Mouse (Mus musculus): ENCODE measurements at regions not wholly inside any gene's neighbourhood (a gene's known extent, or its start where the extent isn't known, plus 50 kb on each side); places are given as distances from the start of the nearest gene placed in this dataset.

GRCm38 (mm10) chr3:115622920-115623319, 92.0 kb downstream of the S1pr1 start:
- no peaks in the 10 kb centered on the region for H3K36me3 ChIP-seq (ENCODE audit: insufficient read depth, low read length)
- no peak overlapping the region for H3K9ac ChIP-seq (replicated peaks; ENCODE audit: low read length)
- TF ChIP-seq CTCF (IDR thresholded peaks at IDR 0.05; ENCODE audit: low read depth), result no peak
- WGBS, result 92% methylated on average over 3 of the region's 3 CpGs
- no peak overlapping the region for H3K4me3 ChIP-seq (ENCODE audit: low read length)
- no peaks in the 10 kb centered on the region for H3K9me3 ChIP-seq (ENCODE audit: low read length)
- no peak overlapping the region for H3K4me2 ChIP-seq (ENCODE audit: low read depth, low read length)
- DNase-seq (ENCODE audit: low spot score) (no peak), ATAC-seq (no peak)
- no peaks in the 10 kb centered on the region for H3K27me3 ChIP-seq (ENCODE audit: insufficient read depth, low read length)
- H3K27ac ChIP-seq, result no peak overlapping the region
- no peaks in the 10 kb centered on the region for H3K4me1 ChIP-seq (ENCODE audit: insufficient read depth, low read length)

GRCm38 (mm10) chr3:115622300-115622699, 92.6 kb downstream of the S1pr1 start:
- WGBS, result 91% methylated on average over 2 of the region's 2 CpGs

GRCm38 (mm10) chr3:115619970-115620369, 94.9 kb downstream of the S1pr1 start:
- H3K9me3 ChIP-seq (ENCODE audit: low read length), result no peaks in the 10 kb centered on the region
- ATAC-seq, result no peak
- no peak for TF ChIP-seq CTCF (IDR thresholded peaks at IDR 0.05; ENCODE audit: low read depth)
- no peaks in the 10 kb centered on the region for H3K36me3 ChIP-seq (ENCODE audit: insufficient read depth, low read length)
- no peaks in the 10 kb centered on the region for H3K4me1 ChIP-seq (ENCODE audit: insufficient read depth, low read length)
- no peaks in the 10 kb centered on the region for H3K27me3 ChIP-seq (ENCODE audit: insufficient read depth, low read length)
- no peak overlapping the region for H3K4me2 ChIP-seq (ENCODE audit: low read depth, low read length)
- WGBS, result 70% methylated on average over 3 of the region's 3 CpGs
- H3K4me3 ChIP-seq (ENCODE audit: low read length), result no peak overlapping the region
- no peak for DNase-seq (ENCODE audit: low spot score)
- no peak overlapping the region for H3K9ac ChIP-seq (replicated peaks; ENCODE audit: low read length)
- H3K27ac ChIP-seq, result no peak overlapping the region

More at GRCm38 (mm10) chr3:115622300-115622699, 92.6 kb downstream of the S1pr1 start:
- ATAC-seq, result no peak
- no peak overlapping the region for H3K4me2 ChIP-seq (ENCODE audit: low read depth, low read length)
- H3K27me3 ChIP-seq (ENCODE audit: insufficient read depth, low read length), result no peaks in the 10 kb centered on the region
- TF ChIP-seq CTCF (IDR thresholded peaks at IDR 0.05; ENCODE audit: low read depth), result no peak
- DNase-seq (ENCODE audit: low spot score), result no peak
- no peaks in the 10 kb centered on the region for H3K36me3 ChIP-seq (ENCODE audit: insufficient read depth, low read length)
- no peaks in the 10 kb centered on the region for H3K9me3 ChIP-seq (ENCODE audit: low read length)
- H3K4me3 ChIP-seq (ENCODE audit: low read length), result no peak overlapping the region
- no peak overlapping the region for H3K27ac ChIP-seq
- H3K4me1 ChIP-seq (ENCODE audit: insufficient read depth, low read length), result no peaks in the 10 kb centered on the region
- H3K9ac ChIP-seq (replicated peaks; ENCODE audit: low read length), result no peak overlapping the region

GRCm38 (mm10) chr3:115615994-115616598, 98.8 kb downstream of the S1pr1 start:
- H3K9ac ChIP-seq (replicated peaks; ENCODE audit: low read length), result no peak overlapping the region
- H3K4me2 ChIP-seq (ENCODE audit: low read depth, low read length), result no peak overlapping the region
- no peaks in the 10 kb centered on the region for H3K9me3 ChIP-seq (ENCODE audit: low read length)
- no peaks in the 10 kb centered on the region for H3K36me3 ChIP-seq (ENCODE audit: insufficient read depth, low read length)
- H3K27me3 ChIP-seq (ENCODE audit: insufficient read depth, low read length), result no peaks in the 10 kb centered on the region
- H3K4me1 ChIP-seq (ENCODE audit: insufficient read depth, low read length), result no peaks in the 10 kb centered on the region
- ATAC-seq (peak; percentile 62), DNase-seq (ENCODE audit: low spot score) (peak; percentile 60)
- H3K27ac ChIP-seq, result no peak overlapping the region
- peak; percentile 61 for TF ChIP-seq CTCF (IDR thresholded peaks at IDR 0.05; ENCODE audit: low read depth)
- 35% methylated on average over 7 of the region's 7 CpGs for WGBS
- no peak overlapping the region for H3K4me3 ChIP-seq (ENCODE audit: low read length)

GRCm38 (mm10) chr3:115612859-115613258, 102.0 kb downstream of the S1pr1 start:
- WGBS, result 48% methylated on average over 6 of the region's 6 CpGs
- ATAC-seq (no peak), DNase-seq (ENCODE audit: low spot score) (no peak)
- Histone ChIP-seq H3K9ac (replicated peaks; ENCODE audit: low read length) (no peak overlapping the region), H3K4me1 (ENCODE audit: insufficient read depth, low read length) (no peaks in the 10 kb centered on the region), H3K4me2 (ENCODE audit: low read depth, low read length) (no peak overlapping the region), H3K27ac (no peak overlapping the region), H3K4me3 (ENCODE audit: low read length) (no peak overlapping the region), H3K27me3 (ENCODE audit: insufficient read depth, low read length) (no peaks in the 10 kb centered on the region), H3K36me3 (ENCODE audit: insufficient read depth, low read length) (no peaks in the 10 kb centered on the region), H3K9me3 (ENCODE audit: low read length) (no peaks in the 10 kb centered on the region)
- no peak for TF ChIP-seq CTCF (IDR thresholded peaks at IDR 0.05; ENCODE audit: low read depth)

- Histone ChIP-seq H3K4me1 (ENCODE audit: insufficient read depth, low read length) (no peaks in the 10 kb centered on the region), H3K36me3 (ENCODE audit: insufficient read depth, low read length) (no peaks in the 10 kb centered on the region), H3K27ac (no peak overlapping the region), H3K27me3 (ENCODE audit: insufficient read depth, low read length) (no peaks in the 10 kb centered on the region), H3K9ac (replicated peaks; ENCODE audit: low read length) (no peak overlapping the region), H3K9me3 (ENCODE audit: low read length) (no peaks in the 10 kb centered on the region), H3K4me2 (ENCODE audit: low read depth, low read length) (no peak overlapping the region), H3K4me3 (ENCODE audit: low read length) (no peak overlapping the region)
- no peak for DNase-seq (ENCODE audit: low spot score)
- TF ChIP-seq CTCF (IDR thresholded peaks at IDR 0.05; ENCODE audit: low read depth), result no peak
- WGBS, result 87% methylated on average over 5 of the region's 5 CpGs
- ATAC-seq, result no peak
Observed at GRCm38 (mm10) chr3:115608087-115608486, 106.8 kb downstream of the S1pr1 start.

- H3K9me3 ChIP-seq (ENCODE audit: low read length), result no peaks in the 10 kb centered on the region
- no peak overlapping the region for H3K9ac ChIP-seq (replicated peaks; ENCODE audit: low read length)
- H3K36me3 ChIP-seq (ENCODE audit: insufficient read depth, low read length), result no peaks in the 10 kb centered on the region
- no peaks in the 10 kb centered on the region for H3K27me3 ChIP-seq (ENCODE audit: insufficient read depth, low read length)
- no peak overlapping the region for H3K27ac ChIP-seq
- ATAC-seq, result no peak
- no peaks in the 10 kb centered on the region for H3K4me1 ChIP-seq (ENCODE audit: insufficient read depth, low read length)
- no peak overlapping the region for H3K4me3 ChIP-seq (ENCODE audit: low read length)
- DNase-seq (ENCODE audit: low spot score), result no peak
- no peak for TF ChIP-seq CTCF (IDR thresholded peaks at IDR 0.05; ENCODE audit: low read depth)
- 36% methylated on average over 5 of the region's 5 CpGs for WGBS
- H3K4me2 ChIP-seq (ENCODE audit: low read depth, low read length), result no peak overlapping the region
Observed at GRCm38 (mm10) chr3:115604734-115605279, 110.1 kb downstream of the S1pr1 start.
